Mouse (Mus musculus) liver, postnatal 0 days (tissue): Measurements from ENCODE around the gene Plcxd1.

Source experiments
- CTCF ChIP-seq: sonication (generic); IDR thresholded peaks from 2 replicates; pipeline ENCODE4 v1.5.1; 2016; ENCODE audit warnings: antibody characterized with exemption, low read depth
- EP300 ChIP-seq: IDR thresholded peaks from 2 replicates; pipeline ENCODE4 v1.6.1; 2016; ENCODE audit warnings: antibody characterized with exemption, low read depth, mild to moderate bottlenecking

- TF ChIP-seq CTCF (no peak), EP300 (no peak)
These were observed 1.3 kb downstream of the Plcxd1 start for GRCm38 (mm10) chr5:110100921-110101631.
